Mouse (Mus musculus) brain, embryonic 14.5 days (tissue): ENCODE measurements around the gene Dpp6. TPM values are rescaled to one million over a fixed set of nuclear protein-coding genes. Genes with fewer than 3 reads are reported as not detected.

Experiments
- DNase-seq: peaks from one replicate; pipeline ENCODE4 v3.0.0-alpha.2; 2011; ENCODE audit warnings: low read depth
- CTCF ChIP-seq: fragments of 200-500 bp; IDR thresholded peaks from 2 replicates; pipeline ENCODE4 v1.5.1; 2012; ENCODE audit warnings: inconsistent platforms, mild to moderate bottlenecking, moderate library complexity, borderline replicate concordance; ENCODE audit not compliant: insufficient read depth, insufficient read length; ENCODE audit errors: extremely low read depth
- POLR2A ChIP-seq: fragments of 200-500 bp; IDR thresholded peaks from 2 replicates; pipeline ENCODE4 v1.6.1; 2012; ENCODE audit warnings: mild to moderate bottlenecking, inconsistent platforms, borderline replicate concordance; ENCODE audit not compliant: poor library complexity, insufficient read depth, insufficient read length, severe bottlenecking; ENCODE audit errors: extremely low read depth
- polyA plus RNA-seq: library from polyadenylated mRNA; depleted of rRNA; stranded (reverse); fragments of >200 nt; gene quantifications from 2 replicates; pipeline ENCODE4 v1.2.3, GENCODE M21; 2012

Gene Dpp6
- polyA plus RNA-seq, 1 experiment = 84.1 TPM

DNA sequence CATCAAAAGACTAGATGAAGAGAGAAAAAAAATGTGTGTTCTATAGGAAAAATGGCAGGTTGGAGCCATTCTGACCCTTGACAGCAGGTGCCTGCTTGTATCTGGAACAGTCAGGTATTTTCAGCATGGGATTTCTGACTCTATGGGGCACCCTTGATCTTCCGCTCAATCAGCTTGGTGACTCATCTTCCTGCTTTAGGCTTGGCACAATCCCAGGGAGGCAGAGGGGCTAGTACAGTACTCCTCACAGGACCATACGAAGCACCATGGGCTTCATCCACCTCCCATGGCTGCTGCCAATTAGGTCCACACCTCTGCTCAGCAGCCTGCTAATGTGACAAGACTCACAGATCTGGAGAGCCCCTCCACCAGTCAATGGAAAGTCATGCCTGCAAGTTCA is 305.9 kb downstream of the Dpp6 start:
- DNase-seq = peak; percentile 52
- no peak for TF ChIP-seq CTCF
- TF ChIP-seq POLR2A = no peak

DNA sequence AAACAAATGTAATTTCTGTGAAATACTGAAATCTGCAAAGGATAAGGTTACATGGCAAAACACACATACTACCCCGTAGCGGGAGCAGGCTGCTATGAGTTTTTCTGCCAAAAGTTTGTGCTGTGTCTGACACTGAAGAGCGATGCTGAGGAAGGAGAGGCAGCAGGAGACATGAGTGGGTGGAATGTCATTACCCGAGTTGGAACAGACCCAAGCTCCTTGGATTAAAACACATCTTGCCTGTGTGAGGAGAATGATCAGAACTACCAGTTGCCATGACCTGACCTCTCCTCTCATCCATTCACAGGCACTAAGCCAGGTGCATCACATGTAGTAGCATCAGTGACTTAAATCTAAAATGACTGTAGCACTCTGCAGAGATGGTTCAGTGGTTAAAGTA is 309.0 kb downstream of the Dpp6 start:
- peak; percentile 53 for DNase-seq
- TF ChIP-seq POLR2A (no peak), CTCF (no peak)

DNA sequence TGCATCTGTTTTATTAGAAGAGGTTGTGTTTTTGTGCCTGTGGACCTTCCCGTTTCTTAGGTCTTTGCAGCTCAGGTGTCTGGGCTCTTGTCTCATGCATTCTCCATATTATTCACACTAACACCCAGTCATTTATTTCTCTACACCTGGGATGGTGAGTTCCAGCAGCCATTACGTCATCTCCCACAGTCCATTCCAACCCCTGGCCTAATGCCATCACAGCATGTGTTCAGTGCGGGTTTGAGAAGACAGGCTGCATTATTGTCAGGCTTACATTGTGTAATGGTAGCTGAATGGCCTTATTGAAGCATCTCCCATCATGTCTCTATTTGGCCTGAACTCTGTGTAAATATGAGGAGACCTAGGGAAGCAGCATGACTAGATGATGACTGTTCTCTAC is 316.2 kb downstream of the Dpp6 start:
- TF ChIP-seq CTCF = no peak
- no peak for TF ChIP-seq POLR2A
- peak; percentile 52 for DNase-seq

DNA sequence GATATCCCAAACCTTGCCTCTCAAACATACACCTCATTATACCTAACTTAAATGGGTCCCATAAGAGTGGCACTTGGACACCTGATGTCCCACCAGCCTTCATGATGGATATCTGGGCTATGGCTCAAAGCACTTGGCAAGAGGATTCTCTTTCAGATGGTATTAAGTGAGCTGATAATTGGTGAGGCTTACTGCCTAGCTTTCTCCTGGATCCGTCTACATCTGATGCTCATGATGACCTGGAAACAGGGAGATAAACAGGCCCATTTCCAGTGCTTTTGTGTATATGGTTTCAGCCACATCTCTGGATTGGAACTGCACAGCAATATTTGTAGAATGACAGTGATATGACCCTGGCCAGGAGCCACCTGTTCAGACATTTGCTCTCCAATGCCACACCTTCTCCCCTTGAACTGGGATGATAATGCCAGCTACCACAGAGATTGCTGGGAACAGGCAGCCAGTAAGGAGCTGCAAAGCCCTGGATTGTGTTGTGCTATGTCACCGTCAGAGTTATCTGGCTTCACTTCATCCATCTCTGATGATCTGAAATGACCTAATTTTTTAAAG is 317.5 kb downstream of the Dpp6 start:
- DNase-seq = no peak

DNA sequence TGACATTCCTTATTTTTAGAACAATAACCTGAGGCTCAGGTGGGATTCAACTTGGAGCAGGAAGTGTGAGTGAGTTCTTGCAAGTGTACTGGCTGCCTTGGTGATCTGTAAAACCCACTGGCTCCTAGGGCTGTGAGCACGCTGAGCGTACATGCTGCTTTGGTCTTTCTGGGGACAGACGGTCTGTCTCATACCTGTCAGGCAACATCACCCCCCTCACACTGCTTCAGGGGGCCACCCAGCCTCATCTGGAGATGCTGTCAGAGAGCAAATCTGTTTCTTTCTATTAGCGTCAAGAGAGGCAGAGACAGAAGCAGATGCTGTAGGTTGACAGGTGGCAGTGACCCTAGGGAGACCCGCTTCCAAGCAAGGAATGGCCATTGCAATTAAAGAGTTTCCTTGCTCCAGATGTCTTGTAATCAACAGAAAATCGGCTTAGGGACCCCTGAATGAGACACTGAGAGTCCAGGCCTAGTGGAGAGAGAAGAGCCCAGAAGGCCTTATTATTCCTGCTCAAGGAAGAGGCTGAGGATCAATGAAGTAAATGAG is 330.5 kb downstream of the Dpp6 start:
- no peak for TF ChIP-seq POLR2A
- no peak for TF ChIP-seq CTCF
- peak; percentile 41 for DNase-seq

More for the DNA sequence above, 317.5 kb downstream of the Dpp6 start:
- TF ChIP-seq POLR2A (no peak), CTCF (no peak)

DNA sequence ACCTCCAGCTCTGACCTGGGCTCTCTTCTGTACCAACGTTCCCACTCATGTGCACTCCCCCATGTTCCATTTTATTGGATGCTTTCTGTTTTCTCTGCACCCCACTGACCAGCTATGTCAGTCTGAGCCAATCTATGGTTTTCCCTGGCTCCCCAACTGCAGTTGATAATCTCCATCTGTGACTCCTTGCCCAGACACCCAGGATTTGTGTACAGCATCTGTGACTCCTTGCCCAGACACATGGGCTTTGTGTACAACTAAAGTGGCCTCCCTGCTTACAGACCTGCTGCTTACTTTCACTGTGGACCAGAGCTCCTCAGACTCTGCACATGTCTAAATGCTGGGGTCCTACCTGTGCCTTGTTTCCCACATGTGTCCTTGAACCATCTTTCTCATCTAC is 334.0 kb downstream of the Dpp6 start:
- no peak for DNase-seq
- TF ChIP-seq CTCF (no peak), POLR2A (no peak)

DNA sequence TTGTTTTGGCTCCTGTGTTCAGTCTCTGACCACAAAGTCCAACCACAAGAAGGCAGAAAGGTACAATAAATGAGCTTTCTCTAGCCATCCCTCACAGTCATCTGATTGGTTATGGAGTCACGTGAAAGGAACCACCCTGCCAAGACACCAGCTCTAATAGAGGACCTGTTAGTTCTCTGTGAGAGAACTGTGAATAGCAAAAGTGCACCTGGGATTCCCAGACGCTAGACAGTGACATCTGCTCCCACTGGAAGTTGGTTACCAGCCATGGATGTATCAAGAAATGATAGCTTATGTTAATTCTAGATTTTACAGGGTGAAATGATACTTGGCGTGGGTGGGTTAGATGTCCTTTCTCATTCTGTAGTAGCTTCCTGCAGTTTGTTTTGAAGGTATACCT is 338.7 kb downstream of the Dpp6 start:
- TF ChIP-seq CTCF = no peak
- TF ChIP-seq POLR2A = no peak
- no peak for DNase-seq

DNA sequence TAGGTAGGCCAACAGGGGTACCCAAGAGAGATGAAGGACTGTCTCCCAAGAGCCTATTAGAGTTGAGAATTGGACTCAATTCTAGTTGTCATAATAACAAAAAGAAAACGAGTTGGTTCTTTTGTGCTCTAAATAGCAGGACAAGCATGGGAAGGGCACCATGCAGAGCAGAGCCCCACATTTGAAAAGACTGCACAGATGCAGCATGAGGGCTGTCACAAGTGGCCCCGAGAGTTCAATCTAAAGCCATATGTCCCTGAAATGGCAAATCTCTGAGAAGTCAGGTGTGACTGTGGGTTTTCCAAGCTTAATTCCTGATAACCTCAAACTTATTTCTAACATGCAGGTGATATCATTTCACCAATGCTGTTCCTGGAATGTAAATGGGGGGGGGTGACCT is 339.4 kb downstream of the Dpp6 start:
- TF ChIP-seq CTCF (no peak), POLR2A (no peak)
- DNase-seq = no peak

DNA sequence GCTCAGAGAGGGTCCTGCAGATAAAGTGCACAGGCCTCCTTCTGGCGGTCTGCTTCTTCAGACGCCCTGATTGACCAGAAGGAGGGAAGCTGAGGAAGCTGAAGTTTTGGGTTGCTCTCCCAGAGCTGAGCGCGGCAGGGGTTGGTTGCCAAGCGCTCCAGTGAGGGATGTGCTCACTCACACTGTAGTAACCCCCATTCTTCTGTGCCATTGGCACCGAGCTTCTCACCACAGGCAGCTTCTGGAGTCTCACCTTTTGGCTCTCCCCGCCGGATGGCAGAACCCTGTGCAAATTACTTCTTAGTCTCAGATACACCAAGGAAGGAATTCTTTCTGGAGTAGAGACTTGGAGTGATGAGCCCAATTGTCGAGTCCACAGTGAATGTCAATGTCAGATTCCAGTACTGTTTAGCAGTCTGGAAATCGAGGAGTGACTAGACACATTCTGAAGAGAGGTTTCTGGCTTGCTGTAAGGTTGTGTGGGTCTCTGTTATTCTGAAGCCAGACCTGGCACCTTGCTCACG is 344.2 kb downstream of the Dpp6 start:
- no peak for TF ChIP-seq POLR2A
- no peak for TF ChIP-seq CTCF
- no peak for DNase-seq

DNA sequence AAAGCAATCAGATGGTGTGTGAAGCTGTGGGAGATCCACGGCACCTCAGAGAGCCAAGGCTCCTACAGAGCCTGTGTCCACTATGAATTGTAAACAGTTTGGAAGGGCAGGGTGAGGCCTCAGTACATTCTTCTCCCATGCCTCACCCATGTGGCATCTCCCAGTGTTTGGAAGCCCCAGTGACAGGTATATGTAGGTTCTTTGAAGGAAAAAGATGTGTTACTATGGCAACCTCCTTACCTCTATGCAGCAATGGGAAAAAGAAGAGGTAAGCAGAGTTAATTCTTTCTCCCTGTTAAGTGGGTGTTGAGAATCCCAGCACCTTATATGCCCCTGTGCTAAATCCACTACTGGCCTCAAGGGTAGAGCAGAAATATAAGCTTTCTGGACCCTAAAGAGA is 351.5 kb downstream of the Dpp6 start:
- TF ChIP-seq CTCF (no peak), POLR2A (no peak)
- DNase-seq = no peak

DNA sequence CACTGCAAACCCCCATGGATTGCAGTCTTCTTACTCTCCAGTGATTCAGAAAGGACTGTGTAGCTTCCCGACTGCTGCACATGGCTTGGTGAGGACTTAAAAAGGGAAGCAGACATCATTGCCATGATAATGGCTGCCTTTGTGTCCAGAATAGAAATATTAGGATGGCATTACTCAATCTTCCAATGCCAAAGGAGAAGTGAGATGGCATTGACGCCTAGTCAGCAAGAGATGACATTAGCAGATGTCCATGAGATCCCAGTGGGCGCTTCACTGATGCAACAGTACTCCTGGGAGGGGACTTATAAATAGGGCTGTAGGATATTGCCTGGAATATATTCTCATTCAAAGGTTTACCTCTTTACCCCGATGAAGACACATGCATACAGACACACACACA is 368.0 kb downstream of the Dpp6 start:
- DNase-seq = no peak
- TF ChIP-seq POLR2A = no peak
- no peak for TF ChIP-seq CTCF

DNA sequence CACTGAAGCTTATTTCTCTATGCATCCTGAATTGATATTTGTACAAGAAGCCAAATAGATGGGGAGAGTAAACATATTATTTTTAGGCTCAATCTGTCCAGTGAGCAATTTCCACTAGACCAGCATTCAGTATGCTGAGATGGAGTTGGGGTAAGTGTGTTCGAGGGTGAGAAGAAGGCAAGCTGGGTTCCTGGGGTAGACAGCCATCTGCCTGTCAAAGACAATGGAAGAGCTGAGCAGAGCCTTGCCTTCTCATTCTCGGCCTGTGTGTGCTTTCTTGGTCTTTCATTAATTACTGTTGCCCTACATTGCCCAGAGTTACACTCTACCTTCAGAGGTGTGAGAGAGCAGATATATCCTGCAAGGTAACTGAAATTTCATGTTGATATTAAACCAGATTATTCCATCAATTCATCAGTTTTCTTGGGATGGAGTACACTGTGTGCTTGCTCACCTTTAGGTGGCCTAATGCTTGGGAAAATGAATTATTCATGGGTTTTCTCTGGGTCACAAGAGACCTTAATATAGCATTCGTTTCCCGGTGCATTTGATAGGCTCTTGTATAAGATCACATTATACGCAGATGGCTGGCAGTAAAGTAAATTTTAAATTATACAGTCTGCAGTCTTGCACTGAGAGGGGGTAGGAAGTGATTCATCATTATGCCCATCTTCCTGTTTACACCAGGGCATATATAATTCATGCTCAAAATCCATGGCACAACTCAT is 374.4 kb downstream of the Dpp6 start:
- peak; percentile 49 for DNase-seq
- no peak for TF ChIP-seq POLR2A
- TF ChIP-seq CTCF = no peak

DNA sequence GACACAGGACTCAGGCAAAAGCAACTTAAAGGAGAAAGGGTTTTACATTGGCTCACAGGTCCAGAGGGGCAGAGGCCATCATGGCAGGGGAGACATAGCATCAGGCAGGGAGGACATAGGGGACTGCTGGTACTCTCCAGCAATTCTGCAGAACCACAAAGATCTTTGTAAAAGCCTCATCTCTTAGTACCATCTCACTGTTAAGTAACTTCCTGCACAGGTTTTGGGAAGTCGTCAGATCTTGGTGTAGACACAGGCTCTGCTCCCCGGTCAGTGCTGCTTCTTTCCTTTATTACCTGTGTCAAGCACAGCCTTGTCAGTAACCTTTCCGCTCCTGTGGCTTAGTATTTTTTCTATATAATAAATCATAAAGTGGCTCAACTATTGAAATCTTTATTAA is 377.2 kb downstream of the Dpp6 start:
- no peak for DNase-seq
- no peak for TF ChIP-seq POLR2A
- no peak for TF ChIP-seq CTCF
